Mouse (Mus musculus): Measurements from ENCODE around the gene Tmem132c. TPM values are rescaled to one million over a fixed set of nuclear protein-coding genes. Genes with fewer than 3 reads are reported as not detected.

Gene Tmem132c
- polyA plus RNA-seq, 1 experiment, result 13.8 TPM

- WGBS, result 59% methylated on average over 7 of the region's 7 CpGs
- TF ChIP-seq POLR2A (IDR thresholded peaks at IDR 0.05; ENCODE audit: borderline replicate concordance, extremely low read depth, low read depth, low read length) (no peak), CTCF (IDR thresholded peaks at IDR 0.05; ENCODE audit: insufficient read depth, low read length) (no peak)
- DNase-seq, result no peak
- Histone ChIP-seq H3K4me1 (ENCODE audit: control insufficient read depth, insufficient read depth, low read length) (0 out of 2 replicates have a peak, but pooled peaks cover 2% of the 10 kb centered on the region), H3K4me3 (replicated peaks; ENCODE audit: extremely low read depth, low read depth, low read length) (no peak overlapping the region)
These were observed 1.9 kb upstream of the Tmem132c start for GRCm38 (mm10) chr5:127239706-127240105.

- H3K4me1 ChIP-seq (ENCODE audit: control insufficient read depth, insufficient read depth, low read length), result 0 out of 2 replicates have a peak, but pooled peaks cover 2% of the 10 kb centered on the region
- no peak for DNase-seq
- 41% methylated on average over 4 of the region's 4 CpGs for WGBS
- TF ChIP-seq CTCF (IDR thresholded peaks at IDR 0.05; ENCODE audit: insufficient read depth, low read length) (no peak), POLR2A (IDR thresholded peaks at IDR 0.05; ENCODE audit: borderline replicate concordance, extremely low read depth, low read depth, low read length) (no peak)
- H3K4me3 ChIP-seq (replicated peaks; ENCODE audit: extremely low read depth, low read depth, low read length), result no peak overlapping the region
These were observed 962 bp upstream of the Tmem132c start for GRCm38 (mm10) chr5:127240646-127241045.

- TF ChIP-seq POLR2A (IDR thresholded peaks at IDR 0.05; ENCODE audit: borderline replicate concordance, extremely low read depth, low read depth, low read length) (no peak), CTCF (IDR thresholded peaks at IDR 0.05; ENCODE audit: insufficient read depth, low read length) (no peak)
- peak; percentile 8 for DNase-seq
- peak overlapping the region; percentile 52 for H3K4me3 ChIP-seq (replicated peaks; ENCODE audit: extremely low read depth, low read depth, low read length)
- 2% methylated on average over 72 of the region's 73 CpGs for WGBS
- 0 out of 2 replicates have a peak, but pooled peaks cover 2% of the 10 kb centered on the region for H3K4me1 ChIP-seq (ENCODE audit: control insufficient read depth, insufficient read depth, low read length)
These were observed 536 bp downstream of the Tmem132c start for GRCm38 (mm10) chr5:127241925-127242762.

- TF ChIP-seq CTCF (IDR thresholded peaks at IDR 0.05; ENCODE audit: insufficient read depth, low read length), result no peak
- no peak for TF ChIP-seq POLR2A (IDR thresholded peaks at IDR 0.05; ENCODE audit: borderline replicate concordance, extremely low read depth, low read depth, low read length)
- no peak overlapping the region for H3K4me3 ChIP-seq (replicated peaks; ENCODE audit: extremely low read depth, low read depth, low read length)
These were observed 1.2 kb downstream of the Tmem132c start for GRCm38 (mm10) chr5:127242763-127243160.

GRCm38 (mm10) chr5:127243209-127243608 is 1.6 kb downstream of the Tmem132c start:
- 2% methylated on average over 16 of the region's 16 CpGs for WGBS
- Histone ChIP-seq H3K4me1 (ENCODE audit: control insufficient read depth, insufficient read depth, low read length) (0 out of 2 replicates have a peak, but pooled peaks cover 2% of the 10 kb centered on the region), H3K4me3 (replicated peaks; ENCODE audit: extremely low read depth, low read depth, low read length) (peak overlapping the region; percentile 55)
- TF ChIP-seq POLR2A (IDR thresholded peaks at IDR 0.05; ENCODE audit: borderline replicate concordance, extremely low read depth, low read depth, low read length) (no peak), CTCF (IDR thresholded peaks at IDR 0.05; ENCODE audit: insufficient read depth, low read length) (no peak)
- DNase-seq, result no peak

More at GRCm38 (mm10) chr5:127242763-127243160, 1.2 kb downstream of the Tmem132c start:
- no peak for DNase-seq
- WGBS, result 2% methylated on average over 13 of the region's 13 CpGs
- 0 out of 2 replicates have a peak, but pooled peaks cover 2% of the 10 kb centered on the region for H3K4me1 ChIP-seq (ENCODE audit: control insufficient read depth, insufficient read depth, low read length)

GRCm38 (mm10) chr5:127243611-127244010 is 2.0 kb downstream of the Tmem132c start:
- Histone ChIP-seq H3K4me1 (ENCODE audit: control insufficient read depth, insufficient read depth, low read length) (0 out of 2 replicates have a peak, but pooled peaks cover 2% of the 10 kb centered on the region), H3K4me3 (replicated peaks; ENCODE audit: extremely low read depth, low read depth, low read length) (peak overlapping the region; percentile 55)
- DNase-seq, result no peak
- 14% methylated on average over 13 of the region's 13 CpGs for WGBS
- TF ChIP-seq POLR2A (IDR thresholded peaks at IDR 0.05; ENCODE audit: borderline replicate concordance, extremely low read depth, low read depth, low read length), result no peak
- TF ChIP-seq CTCF (IDR thresholded peaks at IDR 0.05; ENCODE audit: insufficient read depth, low read length), result no peak

GRCm38 (mm10) chr5:127253263-127253662 is 11.7 kb downstream of the Tmem132c start:
- TF ChIP-seq CTCF (IDR thresholded peaks at IDR 0.05; ENCODE audit: insufficient read depth, low read length) (0 out of 2 replicates have a peak, but pooled peaks have one; percentile 2), POLR2A (IDR thresholded peaks at IDR 0.05; ENCODE audit: borderline replicate concordance, extremely low read depth, low read depth, low read length) (no peak)
- WGBS, result 69% methylated on average over 2 of the region's 2 CpGs
- no peak for DNase-seq
- Histone ChIP-seq H3K4me3 (replicated peaks; ENCODE audit: extremely low read depth, low read depth, low read length) (no peak overlapping the region), H3K4me1 (ENCODE audit: control insufficient read depth, insufficient read depth, low read length) (no peaks in the 10 kb centered on the region)

- Histone ChIP-seq H3K4me3 (replicated peaks; ENCODE audit: extremely low read depth, low read depth, low read length) (no peak overlapping the region), H3K4me1 (ENCODE audit: control insufficient read depth, insufficient read depth, low read length) (no peaks in the 10 kb centered on the region)
- no peak for DNase-seq
- no peak for TF ChIP-seq CTCF (IDR thresholded peaks at IDR 0.05; ENCODE audit: insufficient read depth, low read length)
- TF ChIP-seq POLR2A (IDR thresholded peaks at IDR 0.05; ENCODE audit: borderline replicate concordance, extremely low read depth, low read depth, low read length), result no peak
- 59% methylated on average over 11 of the region's 11 CpGs for whole genome bisulfite sequencing
These were observed 15.5 kb downstream of the Tmem132c start for GRCm38 (mm10) chr5:127256947-127257610.

- DNase-seq, result no peak
- no peak for TF ChIP-seq CTCF (IDR thresholded peaks at IDR 0.05; ENCODE audit: insufficient read depth, low read length)
- TF ChIP-seq POLR2A (IDR thresholded peaks at IDR 0.05; ENCODE audit: borderline replicate concordance, extremely low read depth, low read depth, low read length), result no peak
- no peak overlapping the region for H3K4me3 ChIP-seq (replicated peaks; ENCODE audit: extremely low read depth, low read depth, low read length)
- WGBS, result 88% methylated on average over 5 of the region's 5 CpGs
- no peaks in the 10 kb centered on the region for H3K4me1 ChIP-seq (ENCODE audit: control insufficient read depth, insufficient read depth, low read length)
These were observed 20.5 kb downstream of the Tmem132c start for GRCm38 (mm10) chr5:127262136-127262535.
